Mouse (Mus musculus) thymus, adult 2 months (tissue): ENCODE results near the gene Nek11.

Experiments used
- CTCF ChIP-seq: fragments of 200-500 bp; IDR thresholded peaks from 2 replicates; pipeline ENCODE4 v1.5.1; 2012; ENCODE audit warnings: mild to moderate bottlenecking, control low read depth, low read length, moderate library complexity, borderline replicate concordance; ENCODE audit not compliant: control insufficient read depth, poor library complexity, insufficient read depth; ENCODE audit errors: extremely low read depth
- POLR2A ChIP-seq: fragments of 200-500 bp; IDR thresholded peaks from 2 replicates; pipeline ENCODE4 v1.6.1; 2012; ENCODE audit warnings: mild to moderate bottlenecking, low read length, control low read depth, moderate library complexity; ENCODE audit not compliant: control insufficient read depth, poor library complexity, insufficient read depth; ENCODE audit errors: extremely low read depth

GRCm38 (mm10) chr9:105186725-105187124 is 208.6 kb downstream of the Nek11 start:
- no peak for TF ChIP-seq CTCF
- no peak for TF ChIP-seq POLR2A
